Mouse (Mus musculus): ENCODE data around the gene Jam2. TPM values are rescaled to one million over a fixed set of nuclear protein-coding genes. Genes with fewer than 3 reads are reported as not detected.

The Jam2 gene
- polyA plus RNA-seq, 1 experiment from 2014 or later, result 12.9 TPM

DNA sequence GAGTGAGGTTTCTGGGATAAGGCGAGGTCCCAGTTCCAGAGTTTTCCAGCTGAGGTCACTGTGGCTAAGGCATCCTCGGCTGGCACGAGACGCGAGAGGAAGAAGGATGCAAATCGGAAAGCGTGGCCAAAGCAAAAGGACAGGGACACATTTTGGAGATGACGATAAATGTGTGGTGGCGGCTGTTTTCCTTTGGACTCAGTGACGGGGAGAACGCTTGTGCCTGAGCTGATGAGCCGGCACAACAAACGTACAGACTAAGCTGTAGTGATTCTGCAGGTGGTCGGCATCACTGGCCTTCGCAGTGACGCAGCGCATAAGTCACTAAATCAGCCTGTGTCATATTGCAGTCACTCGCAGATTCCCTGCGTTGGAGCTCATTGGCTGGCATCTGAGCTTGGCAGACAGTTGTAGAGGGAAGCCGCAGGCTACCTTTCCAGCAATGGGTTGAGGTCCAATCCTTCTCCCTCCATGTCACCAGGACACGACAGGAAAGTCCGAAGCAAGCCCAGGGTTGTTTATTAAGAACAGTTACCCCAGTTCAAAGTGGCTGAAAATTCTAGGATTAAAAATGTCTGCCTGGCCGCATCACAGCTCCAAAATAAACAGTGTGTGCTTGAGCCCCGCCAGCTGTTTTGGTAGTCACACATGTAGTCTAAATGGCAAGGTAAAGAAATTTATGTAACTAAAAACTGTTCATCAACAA is 101.2 kb downstream of the Jam2 start:
- no peaks in the 10 kb centered on the region for H3K27me3 ChIP-seq
- no peaks in the 10 kb centered on the region for H3K36me3 ChIP-seq
- H3K9me3 ChIP-seq, result no peaks in the 10 kb centered on the region
- ATAC-seq (ENCODE audit: borderline replicate concordance, extremely low read depth, low FRiP score, low TSS enrichment), result peak; percentile 48; the same call in 1 of the 2 replicates
- H3K4me1 ChIP-seq, result no peaks in the 10 kb centered on the region
- peak overlapping the region; percentile 54 for H3K4me2 ChIP-seq
- no peak overlapping the region for H3K9ac ChIP-seq
- H3K27ac ChIP-seq, result no peak overlapping the region
- WGBS, result 43% methylated on average over 24 of the region's 24 CpGs
- 0 out of 2 replicates have a peak overlapping the region, but pooled peaks have one; percentile 7 for H3K4me3 ChIP-seq

Other genes starting within 250 kb of the Jam2 start
- gene Mrpl39, start 38.4 kb upstream of the Jam2 start, polyA plus RNA-seq (2015; fragmentation: Nextera tagmentation; extraction: Ambion mirVana), result 46.7 and 48.5 TPM in 2 replicates
- 35.5 and 39.7 TPM in 2 replicates for gene Gabpa, start 60.8 kb downstream of the Jam2 start, polyA plus RNA-seq (2015; fragmentation: Nextera tagmentation; extraction: Ambion mirVana)
- 838 and 872 TPM in 2 replicates for gene Atp5j, start 61.5 kb downstream of the Jam2 start, polyA plus RNA-seq (2015; fragmentation: Nextera tagmentation; extraction: Ambion mirVana)